Mouse (Mus musculus) colon, adult 2 months (tissue): Measurements from ENCODE around the gene Gm20906. TPM values are rescaled to one million over a fixed set of nuclear protein-coding genes. Genes with fewer than 3 reads are reported as not detected.

Experiments
- polyA plus RNA-seq: library from polyadenylated mRNA; depleted of rRNA; stranded (reverse); fragments of >200 nt; gene quantifications from 2 replicates; pipeline ENCODE4 v1.2.3, GENCODE M21; 2012; rRNA removed

The Gm20906 gene
- not detected in 2 replicates for polyA plus RNA-seq

GRCm38 (mm10) chrY:87550666-87551065, at the start of gene Gm20906:
Gene Gm20906, plus strand, starts transcription at chrY:87550966.

